Mouse (Mus musculus): ENCODE measurements around the gene Casp6.

GRCm38 (mm10) chr3:129903866-129904265 is 2.6 kb downstream of the Casp6 start:
- TF ChIP-seq CTCF (IDR thresholded peaks at IDR 0.05; ENCODE audit: extremely low read depth, insufficient read depth, insufficient read length, insufficient replicate concordance): no peak
- TF ChIP-seq POLR2A (IDR thresholded peaks at IDR 0.05; ENCODE audit: low read depth, low read length): no peak

All from spleen, adult 2 months (tissue).